Mouse (Mus musculus) kidney, embryonic 15.5 days (tissue): ENCODE data around the gene Krt28. TPM values are rescaled to one million over a fixed set of nuclear protein-coding genes. Genes with fewer than 3 reads are reported as not detected.

Source experiments
- ATAC-seq: fragments of 200-750 bp; cut with Nextera tagmentation; replicated peaks from 2 replicates; pipeline ENCODE4 v1.8.0; 2017; ENCODE audit warnings: moderate TSS enrichment; ENCODE audit not compliant: low FRiP score
- H3K27ac ChIP-seq: fragments of 300-500 bp; sonication (generic); 2 replicates; pipeline ENCODE4 v1.5.1; 2015; ENCODE audit warnings: mild to moderate bottlenecking, inconsistent platforms
- H3K27me3 ChIP-seq: fragments of 300-500 bp; sonication (generic); 2 replicates; pipeline ENCODE4 v1.6.1; 2015; ENCODE audit warnings: inconsistent platforms
- H3K36me3 ChIP-seq: fragments of 300-500 bp; sonication (generic); 2 replicates; pipeline ENCODE4 v1.6.1; 2015; ENCODE audit warnings: inconsistent platforms
- H3K4me1 ChIP-seq: fragments of 300-500 bp; sonication (generic); 2 replicates; pipeline ENCODE4 v1.6.1; 2015; ENCODE audit warnings: inconsistent platforms
- H3K4me2 ChIP-seq: fragments of 300-500 bp; sonication (generic); 2 replicates; pipeline ENCODE4 v1.6.1; 2015; ENCODE audit warnings: moderate library complexity, mild to moderate bottlenecking, inconsistent platforms
- H3K4me3 ChIP-seq: fragments of 300-500 bp; sonication (generic); replicated peaks from 2 replicates; pipeline ENCODE4 v1.5.1; 2015; ENCODE audit warnings: mild to moderate bottlenecking, inconsistent platforms
- H3K9ac ChIP-seq: fragments of 300-500 bp; sonication (generic); 2 replicates; pipeline ENCODE4 v1.6.1; 2015; ENCODE audit warnings: mild to moderate bottlenecking, inconsistent platforms
- H3K9me3 ChIP-seq: fragments of 300-500 bp; sonication (generic); replicated peaks from 2 replicates; pipeline ENCODE4 v1.6.1; 2016; ENCODE audit warnings: inconsistent platforms
- WGBS: fragments of 180-500 bp; shearing (Covaris S2); methylation state at CpG from one replicate; pipeline ENCODE4 v1.1.7; 2015; ENCODE audit warnings: mixed read lengths; 5-methylcytosine and 5-hydroxymethylcytosine counted together
- polyA plus RNA-seq: library from polyadenylated mRNA; unstranded; fragments of >200 nt; fragmentation: Nextera tagmentation; extraction: Ambion mirVana; gene quantifications from 2 replicates; pipeline ENCODE4 v1.2.1, GENCODE M21; 2015

Gene Krt28
- polyA plus RNA-seq, 1 experiment from 2014 or later, result 0.31 TPM

DNA sequence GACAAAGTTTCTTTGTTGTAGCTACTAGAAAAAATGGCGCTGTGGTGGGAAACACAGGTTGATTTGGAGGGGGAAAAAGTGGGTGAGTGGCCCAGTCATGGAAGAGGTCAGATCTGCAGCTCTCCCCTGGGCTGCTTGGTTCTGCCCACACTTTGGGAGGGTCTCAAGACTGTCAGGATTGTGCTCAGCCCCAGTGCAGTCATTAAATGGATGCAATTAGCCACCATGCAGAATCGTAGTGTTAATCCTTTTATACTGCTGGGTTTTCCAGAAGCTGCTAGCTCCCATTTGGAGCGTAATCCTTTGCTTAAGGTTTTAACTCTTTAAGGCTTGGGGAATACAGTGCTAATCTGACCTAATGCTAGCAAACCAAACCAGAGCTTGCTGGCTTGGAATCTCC is 21.3 kb upstream of the Krt28 start:
- Histone ChIP-seq H3K27ac (no peak overlapping the region), H3K9ac (no peak overlapping the region), H3K27me3 (peaks cover 13% of the 10 kb centered on the region), H3K4me1 (no peaks in the 10 kb centered on the region), H3K4me3 (no peak overlapping the region), H3K4me2 (no peak overlapping the region), H3K9me3 (no peaks in the 10 kb centered on the region), H3K36me3 (no peaks in the 10 kb centered on the region)
- no peak for ATAC-seq
- 41% methylated on average over 3 of the region's 3 CpGs for WGBS

DNA sequence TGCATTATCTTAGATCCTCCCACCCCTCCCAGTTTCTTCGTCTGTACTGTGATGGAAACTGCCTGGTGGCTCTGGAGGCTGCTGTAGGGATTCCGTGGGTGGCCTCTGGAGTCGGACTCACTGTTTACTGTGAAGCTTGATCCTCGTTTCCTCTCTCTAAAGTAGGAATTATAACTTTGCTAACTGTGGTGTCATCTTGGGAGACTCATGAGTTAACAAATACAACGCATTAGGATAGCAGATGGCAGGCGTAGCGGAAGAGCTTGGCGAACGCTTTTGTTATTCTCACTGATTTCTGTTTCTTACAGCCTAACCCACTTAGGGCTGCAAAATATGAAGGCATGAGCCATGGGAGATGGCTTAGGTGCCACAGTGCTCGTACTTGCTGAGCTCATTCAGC is 17.8 kb upstream of the Krt28 start:
- Histone ChIP-seq H3K36me3 (no peaks in the 10 kb centered on the region), H3K9ac (no peak overlapping the region), H3K27me3 (peaks cover 3% of the 10 kb centered on the region; the same call in 1 of the 2 replicates), H3K4me1 (no peaks in the 10 kb centered on the region), H3K4me2 (no peak overlapping the region), H3K9me3 (no peaks in the 10 kb centered on the region), H3K4me3 (no peak overlapping the region), H3K27ac (no peak overlapping the region)
- no peak for ATAC-seq
- 85% methylated on average over 10 of the region's 10 CpGs for WGBS

- H3K36me3 ChIP-seq, result no peaks in the 10 kb centered on the region
- H3K4me1 ChIP-seq, result 0 out of 2 replicates have a peak, but pooled peaks cover 8% of the 10 kb centered on the region
- 83% methylated on average over 6 of the region's 6 CpGs for whole genome bisulfite sequencing
- no peak overlapping the region for H3K4me3 ChIP-seq
- ATAC-seq, result no peak
- no peak overlapping the region for H3K9ac ChIP-seq
- no peaks in the 10 kb centered on the region for H3K9me3 ChIP-seq
- no peak overlapping the region for H3K27ac ChIP-seq
- no peak overlapping the region for H3K4me2 ChIP-seq
- no peaks in the 10 kb centered on the region for H3K27me3 ChIP-seq
Measured at GRCm38 (mm10) chr11:99391375-99391774, 16.7 kb upstream of the Krt28 start.

DNA sequence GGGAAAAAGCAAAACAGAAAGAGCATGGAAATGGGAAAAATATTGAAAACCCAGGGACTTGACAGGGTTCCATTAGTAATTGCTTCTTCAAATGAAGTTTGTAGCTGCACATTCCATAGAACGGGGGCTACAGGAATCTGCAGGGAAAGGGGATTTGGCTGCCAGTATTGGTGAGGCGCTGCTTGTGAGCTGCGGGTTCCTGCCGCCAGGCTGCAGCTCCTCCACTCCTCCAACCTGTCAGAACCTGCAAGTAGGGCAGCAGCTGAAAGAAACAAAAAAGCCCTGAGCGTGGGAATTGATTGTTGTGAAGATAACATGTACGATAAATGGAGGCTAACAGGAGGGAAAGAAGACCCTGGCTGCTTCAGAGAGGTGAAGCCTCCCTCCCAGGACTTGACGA is 16.2 kb upstream of the Krt28 start:
- Histone ChIP-seq H3K9ac (no peak overlapping the region), H3K27ac (no peak overlapping the region), H3K4me2 (no peak overlapping the region), H3K36me3 (no peaks in the 10 kb centered on the region), H3K27me3 (no peaks in the 10 kb centered on the region), H3K4me3 (no peak overlapping the region), H3K4me1 (0 out of 2 replicates have a peak, but pooled peaks cover 10% of the 10 kb centered on the region), H3K9me3 (no peaks in the 10 kb centered on the region)
- WGBS, result 75% methylated on average over 7 of the region's 7 CpGs
- ATAC-seq, result no peak

DNA sequence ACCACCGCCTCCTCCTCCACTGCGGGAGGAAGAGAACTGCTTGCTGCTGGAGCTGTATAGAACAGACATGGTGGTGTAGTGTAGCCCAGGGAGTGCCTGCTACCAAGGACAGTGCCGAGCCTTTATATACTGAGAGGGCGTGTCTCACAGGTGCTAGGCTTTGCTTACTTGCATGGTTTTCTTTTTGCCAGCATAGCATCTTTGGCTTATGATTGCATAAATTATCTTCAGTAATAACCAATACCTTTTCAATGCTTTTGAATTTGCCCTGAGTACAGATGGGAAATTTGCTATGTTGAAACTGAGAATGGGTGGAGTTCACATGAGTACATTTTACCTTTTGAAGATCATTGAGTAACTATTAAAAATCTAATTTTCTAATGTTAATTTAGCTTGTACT is 14.6 kb upstream of the Krt28 start, which contains the start of gene Krt10:
Krt10 (minus strand) TSS at position 101 of the 400 bp plus-strand sequence.
- no peaks in the 10 kb centered on the region for H3K36me3 ChIP-seq
- H3K9ac ChIP-seq, result no peak within 1 kb of the TSS
- H3K4me3 ChIP-seq, result no peak within 1 kb of the TSS
- no peaks in the 10 kb centered on the region for H3K27me3 ChIP-seq
- 87% methylated on average over 4 of the region's 4 CpGs for WGBS
- H3K27ac ChIP-seq, result no peak within 1 kb of the TSS
- H3K9me3 ChIP-seq, result no peaks in the 10 kb centered on the region
- ATAC-seq, result no peak
- 0 out of 2 replicates have a peak, but pooled peaks cover 10% of the 10 kb centered on the region for H3K4me1 ChIP-seq
- H3K4me2 ChIP-seq, result no peak within 1 kb of the TSS

- Histone ChIP-seq H3K9ac (no peak overlapping the region), H3K4me2 (no peak overlapping the region), H3K27ac (no peak overlapping the region), H3K36me3 (no peaks in the 10 kb centered on the region), H3K4me3 (no peak overlapping the region), H3K27me3 (no peaks in the 10 kb centered on the region), H3K9me3 (no peaks in the 10 kb centered on the region), H3K4me1 (0 out of 2 replicates have a peak, but pooled peaks cover 10% of the 10 kb centered on the region)
- no peak for ATAC-seq
- 87% methylated on average over 18 of the region's 18 CpGs for WGBS
Measured at GRCm38 (mm10) chr11:99388661-99389060, 14.0 kb upstream of the Krt28 start.

DNA sequence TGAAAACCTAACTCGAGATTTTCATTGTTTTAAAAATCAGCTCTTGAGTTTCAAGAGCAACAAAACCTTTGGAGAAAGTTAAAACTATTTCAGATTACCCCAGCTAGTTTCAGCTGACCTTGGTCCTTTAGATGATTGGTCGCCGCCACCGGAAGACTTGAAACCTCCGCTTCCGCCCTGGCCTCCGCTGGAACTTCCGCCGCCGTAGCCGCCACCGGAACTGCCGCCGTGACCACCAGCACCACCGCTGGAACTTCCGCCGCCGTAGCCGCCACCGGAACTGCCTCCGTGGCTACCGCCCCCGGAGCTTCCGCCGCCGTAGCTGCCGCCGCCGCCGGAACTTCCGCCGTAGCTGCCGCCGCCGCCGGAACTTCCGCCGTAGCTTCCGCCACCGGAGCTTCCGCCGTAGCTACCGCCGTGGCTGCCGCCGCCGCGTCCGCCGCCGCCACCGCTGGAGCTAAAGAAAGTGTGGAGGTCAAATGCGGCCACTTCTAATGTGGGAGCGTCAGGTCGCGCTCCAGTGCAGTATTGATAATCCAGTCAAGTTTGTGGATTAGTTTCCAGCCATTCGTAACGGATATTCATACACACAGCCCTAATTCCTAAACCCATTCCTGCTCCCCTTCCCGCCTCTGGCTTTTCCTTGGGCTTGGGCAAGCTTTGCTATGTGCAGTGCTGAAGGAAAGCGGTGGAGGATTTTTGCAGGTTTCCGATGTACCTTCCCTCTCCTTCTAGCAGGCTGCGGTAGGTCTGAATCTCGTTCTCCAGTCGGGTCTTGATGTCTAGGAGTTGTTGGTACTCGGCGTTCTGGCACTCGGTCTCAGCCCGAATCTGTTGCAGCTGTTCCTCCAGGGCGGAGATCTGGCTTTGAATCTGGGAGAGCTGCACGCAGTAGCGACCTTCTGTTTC is 11.4 kb upstream of the Krt28 start:
- H3K9ac ChIP-seq, result peak overlapping the region; percentile 70
- peak overlapping the region; percentile 100 for H3K27ac ChIP-seq
- peak; percentile 87 for ATAC-seq
- H3K27me3 ChIP-seq, result peaks cover 3% of the 10 kb centered on the region; the same call in 1 of the 2 replicates
- WGBS, result 2% methylated on average over 71 of the region's 71 CpGs
- H3K4me1 ChIP-seq, result 0 out of 2 replicates have a peak, but pooled peaks cover 10% of the 10 kb centered on the region
- H3K9me3 ChIP-seq, result no peaks in the 10 kb centered on the region
- peak overlapping the region; percentile 72 for H3K4me3 ChIP-seq
- H3K4me2 ChIP-seq, result peak overlapping the region; percentile 65
- no peaks in the 10 kb centered on the region for H3K36me3 ChIP-seq

DNA sequence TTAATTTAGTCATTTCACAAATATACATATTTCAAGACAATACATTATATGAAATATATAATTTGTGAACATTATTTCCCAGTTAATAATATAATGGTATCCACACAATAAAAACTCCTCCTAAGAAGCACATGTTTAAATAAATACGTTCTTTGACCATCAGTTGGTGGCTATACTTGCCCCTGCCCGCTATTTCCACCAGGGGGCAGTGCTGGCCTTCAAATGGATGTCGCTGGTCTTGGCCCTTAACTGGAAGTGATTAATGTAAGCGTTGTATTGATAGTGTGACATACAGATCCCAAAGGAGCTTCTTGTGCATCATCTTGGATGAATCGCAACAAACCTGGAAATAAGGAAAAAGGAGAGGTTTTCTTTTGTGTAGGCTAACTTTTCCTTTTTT is 4.9 kb upstream of the Krt28 start:
- Histone ChIP-seq H3K9me3 (no peaks in the 10 kb centered on the region), H3K4me1 (no peaks in the 10 kb centered on the region), H3K4me3 (no peak overlapping the region), H3K27ac (no peak overlapping the region), H3K9ac (no peak overlapping the region), H3K36me3 (no peaks in the 10 kb centered on the region), H3K4me2 (no peak overlapping the region), H3K27me3 (peaks cover 3% of the 10 kb centered on the region; the same call in 1 of the 2 replicates)
- no peak for ATAC-seq
- WGBS, result 22% methylated on average over 5 of the region's 5 CpGs

GRCm38 (mm10) chr11:99369853-99370451 is 4.8 kb downstream of the Krt28 start:
- no peak overlapping the region for H3K4me2 ChIP-seq
- H3K9me3 ChIP-seq, result no peaks in the 10 kb centered on the region
- no peaks in the 10 kb centered on the region for H3K36me3 ChIP-seq
- no peak overlapping the region for H3K4me3 ChIP-seq
- WGBS, result 88% methylated on average over 8 of the region's 8 CpGs
- H3K9ac ChIP-seq, result no peak overlapping the region
- H3K27ac ChIP-seq, result no peak overlapping the region
- H3K4me1 ChIP-seq, result no peaks in the 10 kb centered on the region
- H3K27me3 ChIP-seq, result peaks cover 7% of the 10 kb centered on the region
- no peak for ATAC-seq

DNA sequence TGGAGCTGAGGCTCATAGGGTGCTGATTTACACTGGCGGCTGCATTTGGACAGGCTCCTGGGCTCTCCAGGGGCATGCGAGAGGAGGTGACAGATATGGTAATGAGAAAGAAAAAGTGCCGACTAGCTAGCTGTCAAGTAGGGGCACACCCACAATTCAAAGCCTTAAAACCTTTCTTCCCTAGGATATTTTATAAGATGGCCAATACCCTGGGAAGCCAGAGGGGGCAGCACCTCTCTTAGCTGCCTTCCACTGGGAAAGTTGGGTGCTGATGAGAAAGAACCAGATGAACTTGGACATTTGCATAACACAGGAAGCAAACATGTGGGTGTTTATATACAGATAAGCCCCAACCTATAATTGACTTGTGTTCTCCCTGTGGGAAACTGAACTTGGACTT is 5.5 kb downstream of the Krt28 start:
- no peak overlapping the region for H3K9ac ChIP-seq
- H3K36me3 ChIP-seq, result no peaks in the 10 kb centered on the region
- no peak for ATAC-seq
- H3K9me3 ChIP-seq, result no peaks in the 10 kb centered on the region
- H3K4me1 ChIP-seq, result no peaks in the 10 kb centered on the region
- 12% methylated on average over 3 of the region's 3 CpGs for WGBS
- H3K4me2 ChIP-seq, result no peak overlapping the region
- peaks cover 8% of the 10 kb centered on the region for H3K27me3 ChIP-seq
- H3K27ac ChIP-seq, result no peak overlapping the region
- no peak overlapping the region for H3K4me3 ChIP-seq

DNA sequence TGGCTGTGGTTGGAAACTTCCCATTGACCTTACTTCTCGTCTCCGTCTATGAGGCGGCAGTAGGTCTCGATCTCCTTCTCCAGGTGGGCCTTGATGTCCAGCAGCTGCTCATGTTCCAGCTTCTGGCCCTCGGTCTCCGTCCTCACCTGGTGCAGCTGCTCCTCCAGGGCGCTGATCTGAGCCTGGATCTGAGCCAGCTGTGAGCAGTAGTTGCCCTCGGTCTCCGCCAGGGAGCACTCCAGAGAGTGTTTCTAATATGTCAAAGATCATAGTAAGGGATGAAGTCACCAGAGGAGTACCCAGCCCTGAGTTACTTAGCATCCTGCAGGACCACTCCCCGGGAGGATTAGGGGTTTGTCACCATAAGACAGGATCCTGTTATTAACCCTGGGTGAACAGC is 7.9 kb downstream of the Krt28 start:
- no peaks in the 10 kb centered on the region for H3K36me3 ChIP-seq

GRCm38 (mm10) chr11:99364412-99364811 is 10.3 kb downstream of the Krt28 start:
- Histone ChIP-seq H3K36me3 (no peaks in the 10 kb centered on the region), H3K27ac (no peak overlapping the region), H3K4me2 (no peak overlapping the region), H3K4me3 (no peak overlapping the region), H3K9ac (no peak overlapping the region), H3K9me3 (no peaks in the 10 kb centered on the region), H3K4me1 (no peaks in the 10 kb centered on the region), H3K27me3 (peaks cover 8% of the 10 kb centered on the region)
- WGBS, result 25% methylated on average over 9 of the region's 9 CpGs
- ATAC-seq, result no peak

More for the DNA sequence above, 7.9 kb downstream of the Krt28 start:
- Histone ChIP-seq H3K27me3 (peaks cover 8% of the 10 kb centered on the region), H3K9ac (no peak overlapping the region), H3K9me3 (no peaks in the 10 kb centered on the region), H3K27ac (no peak overlapping the region), H3K4me3 (no peak overlapping the region), H3K4me2 (no peak overlapping the region), H3K4me1 (no peaks in the 10 kb centered on the region)
- ATAC-seq, result no peak
- 51% methylated on average over 10 of the region's 10 CpGs for WGBS
